Mouse (Mus musculus): Measurements from ENCODE around the gene Gpatch2.

Gene Gpatch2

GRCm38 (mm10) chr1:187286924-187287323 lies 71.6 kb downstream of the Gpatch2 start:
- Histone ChIP-seq H3K36me3 (ENCODE audit: insufficient read depth, low read length) (no peaks in the 10 kb centered on the region), H3K4me1 (replicated peaks; ENCODE audit: low read depth, low read length) (peaks cover 23% of the 10 kb centered on the region), H3K27me3 (ENCODE audit: insufficient read depth, low read length) (no peaks in the 10 kb centered on the region), H3K9me3 (ENCODE audit: low read length) (no peaks in the 10 kb centered on the region), H3K4me3 (replicated peaks; ENCODE audit: low read length) (no peak overlapping the region)
- TF ChIP-seq NANOG (IDR thresholded peaks at IDR 0.05; ENCODE audit: borderline replicate concordance, low read length) (no peak), POU5F1 (IDR thresholded peaks at IDR 0.05; ENCODE audit: borderline replicate concordance, low read length) (no peak), CTCF (conservative IDR thresholded peaks at IDR 0.05; ENCODE audit: low read length) (no peak)

DNA sequence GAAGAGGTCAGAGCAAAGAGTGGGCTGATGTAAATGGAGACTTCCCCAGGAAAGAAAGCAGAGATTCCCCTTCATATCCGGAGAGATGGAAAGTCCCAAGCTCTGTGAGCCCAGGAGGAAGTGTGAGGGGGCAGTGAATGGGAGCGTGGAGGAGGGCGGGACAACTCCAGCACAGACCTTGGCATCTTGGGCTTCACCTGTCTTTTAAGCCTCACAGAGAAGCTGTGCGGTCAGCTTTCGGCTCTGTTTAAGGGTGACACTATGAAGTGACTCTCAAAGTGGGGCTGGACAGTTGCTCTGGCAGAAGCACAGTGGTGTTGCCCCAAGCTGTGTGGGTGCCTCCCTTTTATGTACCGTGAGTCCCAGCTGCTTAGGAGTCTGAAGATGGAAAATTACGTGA lies 74.9 kb downstream of the Gpatch2 start:
- Histone ChIP-seq H3K4me1 (replicated peaks; ENCODE audit: low read depth, low read length) (peaks cover 19% of the 10 kb centered on the region), H3K36me3 (ENCODE audit: insufficient read depth, low read length) (no peaks in the 10 kb centered on the region), H3K27me3 (ENCODE audit: insufficient read depth, low read length) (no peaks in the 10 kb centered on the region), H3K9me3 (ENCODE audit: low read length) (no peaks in the 10 kb centered on the region), H3K4me3 (replicated peaks; ENCODE audit: low read length) (no peak overlapping the region)
- TF ChIP-seq NANOG (IDR thresholded peaks at IDR 0.05; ENCODE audit: borderline replicate concordance, low read length) (no peak), CTCF (conservative IDR thresholded peaks at IDR 0.05; ENCODE audit: low read length) (no peak), POU5F1 (IDR thresholded peaks at IDR 0.05; ENCODE audit: borderline replicate concordance, low read length) (no peak)

DNA sequence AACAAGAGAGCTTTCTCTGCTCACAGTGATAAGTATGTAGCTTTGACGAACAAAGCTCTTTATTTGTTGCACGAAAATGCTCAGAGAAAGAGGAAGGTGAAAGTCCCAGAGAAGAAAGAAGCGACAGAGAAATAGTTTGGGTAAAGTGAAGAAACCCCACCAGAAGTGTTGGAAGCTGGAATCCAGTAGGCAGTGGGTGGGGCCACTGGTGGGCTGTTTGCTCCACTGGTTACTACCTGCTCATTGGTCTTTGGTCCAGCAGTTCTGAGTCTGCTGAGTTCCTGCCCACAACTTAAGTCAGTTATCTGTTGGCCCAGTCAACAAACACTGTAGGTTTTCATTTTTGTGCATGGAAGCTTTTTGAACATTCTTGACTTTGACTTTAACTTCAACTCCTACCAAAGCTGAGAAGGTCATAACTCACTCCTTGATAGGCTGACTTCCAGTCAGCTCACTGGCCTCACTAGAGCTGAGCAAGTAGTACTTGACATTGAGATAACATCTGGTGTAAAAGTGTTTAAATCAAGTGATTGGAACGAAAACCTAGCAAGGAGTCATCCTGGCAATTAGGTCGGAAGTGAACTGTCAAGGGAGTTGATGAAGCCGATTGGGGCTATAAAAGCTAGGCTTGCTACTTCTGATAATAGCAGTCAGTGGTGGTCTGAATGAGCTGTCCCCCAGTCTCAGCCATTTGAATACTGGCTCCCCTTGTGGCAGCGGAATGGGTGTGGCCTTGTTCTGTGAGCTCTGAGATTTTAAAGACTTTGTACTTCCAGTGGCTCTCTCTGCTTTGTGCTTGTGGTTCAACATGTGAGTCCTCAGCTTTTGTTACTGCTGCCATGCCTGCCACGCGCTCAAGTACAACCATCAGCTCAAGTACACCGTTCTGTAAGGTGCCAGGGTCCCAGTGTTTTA lies 76.4 kb downstream of the Gpatch2 start:
- H3K4me3 ChIP-seq (replicated peaks; ENCODE audit: low read length) = no peak overlapping the region
- no peaks in the 10 kb centered on the region for H3K9me3 ChIP-seq (ENCODE audit: low read length)
- H3K36me3 ChIP-seq (ENCODE audit: insufficient read depth, low read length) = no peaks in the 10 kb centered on the region
- H3K27me3 ChIP-seq (ENCODE audit: insufficient read depth, low read length) = no peaks in the 10 kb centered on the region
- H3K4me1 ChIP-seq (replicated peaks; ENCODE audit: low read depth, low read length) = peaks cover 19% of the 10 kb centered on the region
- TF ChIP-seq POU5F1 (IDR thresholded peaks at IDR 0.05; ENCODE audit: borderline replicate concordance, low read length) (no peak), NANOG (IDR thresholded peaks at IDR 0.05; ENCODE audit: borderline replicate concordance, low read length) (peak; percentile 12; the same call in 1 of the 2 replicates), CTCF (conservative IDR thresholded peaks at IDR 0.05; ENCODE audit: low read length) (no peak)

- no peaks in the 10 kb centered on the region for H3K27me3 ChIP-seq (ENCODE audit: insufficient read depth, low read length)
- H3K4me1 ChIP-seq (replicated peaks; ENCODE audit: low read depth, low read length) = peaks cover 19% of the 10 kb centered on the region
- no peak for TF ChIP-seq CTCF (conservative IDR thresholded peaks at IDR 0.05; ENCODE audit: low read length)
- TF ChIP-seq NANOG (IDR thresholded peaks at IDR 0.05; ENCODE audit: borderline replicate concordance, low read length) = no peak
- TF ChIP-seq POU5F1 (IDR thresholded peaks at IDR 0.05; ENCODE audit: borderline replicate concordance, low read length) = no peak
- H3K36me3 ChIP-seq (ENCODE audit: insufficient read depth, low read length) = no peaks in the 10 kb centered on the region
- no peaks in the 10 kb centered on the region for H3K9me3 ChIP-seq (ENCODE audit: low read length)
- H3K4me3 ChIP-seq (replicated peaks; ENCODE audit: low read length) = no peak overlapping the region
Measured at GRCm38 (mm10) chr1:187292395-187292749, 77.1 kb downstream of the Gpatch2 start.

- Histone ChIP-seq H3K27me3 (ENCODE audit: insufficient read depth, low read length) (no peaks in the 10 kb centered on the region), H3K9me3 (ENCODE audit: low read length) (no peaks in the 10 kb centered on the region), H3K36me3 (ENCODE audit: insufficient read depth, low read length) (no peaks in the 10 kb centered on the region), H3K4me1 (replicated peaks; ENCODE audit: low read depth, low read length) (peaks cover 19% of the 10 kb centered on the region), H3K4me3 (replicated peaks; ENCODE audit: low read length) (no peak overlapping the region)
- TF ChIP-seq POU5F1 (IDR thresholded peaks at IDR 0.05; ENCODE audit: borderline replicate concordance, low read length) = no peak
- no peak for TF ChIP-seq CTCF (conservative IDR thresholded peaks at IDR 0.05; ENCODE audit: low read length)
- no peak for TF ChIP-seq NANOG (IDR thresholded peaks at IDR 0.05; ENCODE audit: borderline replicate concordance, low read length)
Measured at GRCm38 (mm10) chr1:187293233-187293632, 77.9 kb downstream of the Gpatch2 start.

DNA sequence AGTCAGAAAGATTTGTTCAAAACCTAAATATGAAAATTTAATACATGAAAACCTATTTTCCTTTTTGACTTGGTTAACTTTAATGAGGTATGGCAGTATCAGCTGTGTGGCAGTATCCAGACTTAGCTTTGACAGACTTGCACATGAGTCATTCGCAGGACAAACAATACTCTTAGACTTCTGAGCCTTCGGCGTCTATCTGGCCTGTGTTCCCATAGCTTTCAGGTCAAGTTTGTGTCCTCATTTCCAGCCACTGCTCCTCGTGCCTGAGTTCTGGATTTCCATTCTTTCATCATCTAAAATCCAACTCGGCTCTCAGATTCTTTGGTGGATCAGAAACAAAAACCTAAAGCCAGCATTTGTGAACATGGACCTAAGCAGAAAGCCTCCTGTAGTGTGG lies 79.2 kb downstream of the Gpatch2 start:
- Histone ChIP-seq H3K4me1 (replicated peaks; ENCODE audit: low read depth, low read length) (peaks cover 19% of the 10 kb centered on the region), H3K4me3 (replicated peaks; ENCODE audit: low read length) (no peak overlapping the region), H3K27me3 (ENCODE audit: insufficient read depth, low read length) (no peaks in the 10 kb centered on the region), H3K36me3 (ENCODE audit: insufficient read depth, low read length) (no peaks in the 10 kb centered on the region), H3K9me3 (ENCODE audit: low read length) (no peaks in the 10 kb centered on the region)
- TF ChIP-seq NANOG (IDR thresholded peaks at IDR 0.05; ENCODE audit: borderline replicate concordance, low read length) = no peak

DNA sequence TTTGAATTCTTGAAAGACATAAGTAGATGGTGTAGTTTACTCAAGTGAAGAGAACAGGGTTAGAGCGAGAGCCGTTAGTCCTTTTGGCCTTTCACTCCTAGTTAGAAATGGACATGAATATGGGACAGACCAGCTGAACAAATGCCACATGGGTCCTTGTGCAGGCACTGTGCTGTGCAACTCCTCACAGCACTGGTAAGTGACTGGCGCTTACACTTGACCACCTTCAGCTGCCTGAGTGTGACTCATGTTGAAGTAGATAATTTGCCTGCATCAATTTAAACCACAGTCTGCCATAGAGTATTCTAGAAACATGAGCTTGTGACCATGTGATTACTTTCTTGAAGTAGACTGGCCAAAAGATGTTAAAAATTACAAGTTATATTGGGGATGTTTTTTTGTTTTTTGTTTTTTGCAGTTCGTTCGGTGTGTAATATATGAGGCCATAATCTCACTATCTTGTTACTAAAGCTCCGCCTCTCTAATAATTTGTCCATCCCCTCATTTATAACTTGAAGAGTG lies 79.8 kb downstream of the Gpatch2 start:
- Histone ChIP-seq H3K27me3 (ENCODE audit: insufficient read depth, low read length) (no peaks in the 10 kb centered on the region), H3K36me3 (ENCODE audit: insufficient read depth, low read length) (no peaks in the 10 kb centered on the region), H3K4me3 (replicated peaks; ENCODE audit: low read length) (no peak overlapping the region), H3K4me1 (replicated peaks; ENCODE audit: low read depth, low read length) (peaks cover 19% of the 10 kb centered on the region), H3K9me3 (ENCODE audit: low read length) (no peaks in the 10 kb centered on the region)
- no peak for TF ChIP-seq POU5F1 (IDR thresholded peaks at IDR 0.05; ENCODE audit: borderline replicate concordance, low read length)
- no peak for TF ChIP-seq NANOG (IDR thresholded peaks at IDR 0.05; ENCODE audit: borderline replicate concordance, low read length)
- TF ChIP-seq CTCF (conservative IDR thresholded peaks at IDR 0.05; ENCODE audit: low read length) = no peak

- no peaks in the 10 kb centered on the region for H3K36me3 ChIP-seq (ENCODE audit: insufficient read depth, low read length)
- peaks cover 19% of the 10 kb centered on the region for H3K4me1 ChIP-seq (replicated peaks; ENCODE audit: low read depth, low read length)
- H3K4me3 ChIP-seq (replicated peaks; ENCODE audit: low read length) = no peak overlapping the region
- no peaks in the 10 kb centered on the region for H3K9me3 ChIP-seq (ENCODE audit: low read length)
- TF ChIP-seq POU5F1 (IDR thresholded peaks at IDR 0.05; ENCODE audit: borderline replicate concordance, low read length) (no peak), CTCF (conservative IDR thresholded peaks at IDR 0.05; ENCODE audit: low read length) (no peak), NANOG (IDR thresholded peaks at IDR 0.05; ENCODE audit: borderline replicate concordance, low read length) (no peak)
- H3K27me3 ChIP-seq (ENCODE audit: insufficient read depth, low read length) = no peaks in the 10 kb centered on the region
Measured at GRCm38 (mm10) chr1:187295711-187296110, 80.4 kb downstream of the Gpatch2 start.
